Mouse (Mus musculus) cerebellum, adult 18-20 months (tissue): ENCODE data around the gene Selenot.

Experiments used
- DNase-seq, 2 experiments: peaks; one replicate each; pipeline ENCODE4 v3.0.0; 2021

Gene Selenot

GRCm38 (mm10) chr3:58636406-58637295, 60.2 kb downstream of the Selenot start, which contains the start of gene Erich6:
Gene Erich6, minus strand, starts transcription at chr3:58637207.
- DNase-seq, result peak; percentile 40 to 46
